Mouse (Mus musculus) cerebellum, adult 18-20 months (tissue): ENCODE results near the gene Shc1.

Experiments used
- DNase-seq, 2 experiments: peaks; one replicate each; pipeline ENCODE4 v3.0.0; 2021

Gene Shc1

GRCm38 (mm10) chr3:89390699-89391662 lies 27.3 kb upstream of the Shc1 start:
- peak; percentile 32 to 53 for DNase-seq

GRCm38 (mm10) chr3:89391663-89392511 lies 26.4 kb upstream of the Shc1 start:
- DNase-seq: peak; percentile 64 to 68

GRCm38 (mm10) chr3:89392871-89393311 lies 25.4 kb upstream of the Shc1 start:
- DNase-seq: peak; percentile 56 to 58

GRCm38 (mm10) chr3:89393605-89394004 lies 24.6 kb upstream of the Shc1 start:
- peak; percentile 97 to 100 for DNase-seq

- peak; percentile 84 to 89 for DNase-seq
These were observed 24.0 kb upstream of the Shc1 start, which contains the start of gene Zbtb7b for GRCm38 (mm10) chr3:89394006-89394893. Gene Zbtb7b, minus strand, starts transcription at chr3:89394776.

GRCm38 (mm10) chr3:89394894-89395256 lies 23.4 kb upstream of the Shc1 start:
- DNase-seq: peak; percentile 87 to 89

GRCm38 (mm10) chr3:89395419-89395805 lies 22.8 kb upstream of the Shc1 start:
- DNase-seq: peak; percentile 18 to 45

GRCm38 (mm10) chr3:89395806-89396653 lies 22.2 kb upstream of the Shc1 start:
- DNase-seq: peak; percentile 76

- DNase-seq: no peak
These were observed 21.6 kb upstream of the Shc1 start for GRCm38 (mm10) chr3:89396654-89397005.

GRCm38 (mm10) chr3:89401329-89401728 lies 16.9 kb upstream of the Shc1 start:
- DNase-seq: no peak

GRCm38 (mm10) chr3:89402693-89403092 lies 15.6 kb upstream of the Shc1 start, which contains the start of gene Lenep:
Gene Lenep, minus strand, starts transcription at chr3:89402793.
- DNase-seq: no peak

- no peak for DNase-seq
These were observed 11.4 kb upstream of the Shc1 start for GRCm38 (mm10) chr3:89406887-89407286.

- DNase-seq: no peak
These were observed 9.8 kb upstream of the Shc1 start for GRCm38 (mm10) chr3:89408448-89408847.

- DNase-seq: no peak
These were observed 8.5 kb upstream of the Shc1 start for GRCm38 (mm10) chr3:89409701-89410100.

GRCm38 (mm10) chr3:89410864-89411263 lies 7.4 kb upstream of the Shc1 start:
- DNase-seq: no peak

GRCm38 (mm10) chr3:89411490-89412393 lies 6.5 kb upstream of the Shc1 start, which contains the start of gene Flad1:
Gene Flad1, minus strand, starts transcription at chr3:89411870.
- peak; percentile 95 to 99 for DNase-seq

- no peak for DNase-seq
These were observed 2.1 kb upstream of the Shc1 start for GRCm38 (mm10) chr3:89416158-89416557.

GRCm38 (mm10) chr3:89417131-89417530 lies 1.1 kb upstream of the Shc1 start:
- no peak for DNase-seq

- DNase-seq: no peak
These were observed 438 bp upstream of the Shc1 start for GRCm38 (mm10) chr3:89417840-89418169.

GRCm38 (mm10) chr3:89418861-89419250 lies 613 bp downstream of the Shc1 start:
- no peak for DNase-seq
